ENCODE assay signal across 8 mouse cellular contexts in the genomic region with DNA sequence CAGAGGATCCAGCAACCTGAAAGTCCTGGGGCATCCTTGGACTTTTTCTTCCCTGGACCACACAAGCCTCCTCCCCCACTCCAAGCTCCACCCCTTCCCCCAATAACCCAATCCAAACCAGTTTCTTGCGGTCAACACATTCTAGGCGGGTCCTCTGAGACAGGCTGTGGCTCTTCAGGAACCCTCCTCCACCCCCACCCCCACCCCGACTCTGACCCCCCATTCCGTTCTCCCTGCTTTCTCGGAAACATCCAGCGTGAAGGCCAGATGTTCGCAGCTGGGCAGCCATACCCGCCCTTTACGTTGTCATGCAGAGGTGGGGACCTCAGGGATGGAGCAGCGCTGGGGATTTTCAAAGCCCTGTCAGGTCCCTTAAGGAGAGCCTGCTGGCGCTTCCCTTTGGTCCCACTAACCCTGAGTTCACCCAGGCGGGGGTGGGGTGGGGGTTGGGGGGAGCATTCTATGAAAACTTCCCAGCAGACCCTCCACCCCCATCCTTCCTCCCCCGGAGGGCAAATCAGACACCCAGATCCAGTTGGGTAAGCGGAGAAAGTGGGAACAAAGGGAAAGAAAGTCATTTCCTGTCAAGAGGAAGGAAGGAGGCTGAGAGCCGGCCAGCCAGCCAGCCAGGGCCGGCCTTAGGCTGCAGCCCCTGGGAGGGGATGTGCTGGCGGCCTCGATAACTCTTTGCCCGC. TPM values are rescaled to one million over a fixed set of nuclear protein-coding genes. Genes with fewer than 3 reads are reported as not detected.
DNase-seq lines count a peak whose midpoint lies in the region; ATAC-seq lines count a peak whose summit lies in the region.

No protein-coding gene starts in this region.

- H3K9ac ChIP-seq in forebrain, embryonic 12.5 days: peak overlapping the region; percentile 60; the same call in 1 of the 2 replicates
- H3K9ac ChIP-seq in hindbrain, embryonic 16.5 days (ENCODE audit: low read depth, low read length): peak overlapping the region; percentile 81
- H3K9ac ChIP-seq in lung, embryonic 15.5 days: peak overlapping the region; percentile 79
- H3K9ac ChIP-seq in stomach, embryonic 16.5 days (ENCODE audit: low read length): peak overlapping the region; percentile 90

- no peak for ATAC-seq in forebrain, embryonic 12.5 days (ENCODE audit: low FRiP score)
- no peak for ATAC-seq in hindbrain, embryonic 16.5 days
- peak; percentile 69 for ATAC-seq in lung, embryonic 15.5 days (ENCODE audit: borderline replicate concordance, extremely low read depth, low FRiP score, low TSS enrichment)
- peak; percentile 74 for ATAC-seq in stomach, embryonic 16.5 days (ENCODE audit: insufficient read depth, low FRiP score)
- no peak for ATAC-seq in cerebellum, adult (ENCODE audit: insufficient number of reproducible peaks, low FRiP score, low TSS enrichment)
- no peak for ATAC-seq in erythroblast, adult 5-6 weeks (replicated peaks; ENCODE audit: low FRiP score, poor library complexity, severe bottlenecking)

- H3K27ac ChIP-seq in forebrain, embryonic 12.5 days: peak overlapping the region; percentile 13; the same call in 1 of the 2 replicates
- no peak overlapping the region for H3K27ac ChIP-seq in hindbrain, embryonic 16.5 days (ENCODE audit: low read depth, low read length)
- H3K27ac ChIP-seq in lung, embryonic 15.5 days: peak overlapping the region; percentile 90
- H3K27ac ChIP-seq in stomach, embryonic 16.5 days (ENCODE audit: low read length): peak overlapping the region; percentile 92

- no peaks in the 10 kb centered on the region for H3K36me3 ChIP-seq in forebrain, embryonic 12.5 days (replicated peaks)
- H3K36me3 ChIP-seq in hindbrain, embryonic 16.5 days (ENCODE audit: control insufficient read depth, insufficient read depth, low read length): no peaks in the 10 kb centered on the region
- peaks cover 17% of the 10 kb centered on the region for H3K36me3 ChIP-seq in lung, embryonic 15.5 days
- 0 out of 2 replicates have a peak, but pooled peaks cover 1% of the 10 kb centered on the region for H3K36me3 ChIP-seq in stomach, embryonic 16.5 days (ENCODE audit: control insufficient read depth, insufficient read depth, low read length)

- H3K4me2 ChIP-seq in forebrain, embryonic 12.5 days: peak overlapping the region; percentile 81
- H3K4me2 ChIP-seq in hindbrain, embryonic 16.5 days (ENCODE audit: low read length): peak overlapping the region; percentile 94
- H3K4me2 ChIP-seq in lung, embryonic 15.5 days: peak overlapping the region; percentile 93
- peak overlapping the region; percentile 89 for H3K4me2 ChIP-seq in stomach, embryonic 16.5 days (ENCODE audit: low read depth, low read length)

- peak overlapping the region; percentile 51 for H3K4me3 ChIP-seq in forebrain, embryonic 12.5 days (replicated peaks)
- peak overlapping the region; percentile 66 for H3K4me3 ChIP-seq in hindbrain, embryonic 16.5 days (ENCODE audit: low read length)
- peak overlapping the region; percentile 73 for H3K4me3 ChIP-seq in lung, embryonic 15.5 days
- peak overlapping the region; percentile 72 for H3K4me3 ChIP-seq in stomach, embryonic 16.5 days (replicated peaks; ENCODE audit: low read length)

- H3K4me1 ChIP-seq in forebrain, embryonic 12.5 days: peaks cover 23% of the 10 kb centered on the region
- peaks cover 18% of the 10 kb centered on the region for H3K4me1 ChIP-seq in hindbrain, embryonic 16.5 days (ENCODE audit: control insufficient read depth, insufficient read depth, low read depth, low read length)
- H3K4me1 ChIP-seq in lung, embryonic 15.5 days: peaks cover 43% of the 10 kb centered on the region
- peaks cover 24% of the 10 kb centered on the region for H3K4me1 ChIP-seq in stomach, embryonic 16.5 days (ENCODE audit: control insufficient read depth, insufficient read depth, low read length)

- peak; percentile 61 for DNase-seq in Muller cell, postnatal 12 days (ENCODE audit: inconsistent ontology term)
- no peak for DNase-seq in adrenal gland, postnatal 10 days

- H3K9me3 ChIP-seq in forebrain, embryonic 12.5 days: no peaks in the 10 kb centered on the region
- no peaks in the 10 kb centered on the region for H3K9me3 ChIP-seq in hindbrain, embryonic 16.5 days (ENCODE audit: control insufficient read depth, low read length)
- H3K9me3 ChIP-seq in lung, embryonic 15.5 days: no peaks in the 10 kb centered on the region
- no peaks in the 10 kb centered on the region for H3K9me3 ChIP-seq in stomach, embryonic 16.5 days (replicated peaks; ENCODE audit: control insufficient read depth, low read length)

- H3K27me3 ChIP-seq in forebrain, embryonic 12.5 days: peaks cover 49% of the 10 kb centered on the region
- no peaks in the 10 kb centered on the region; the same call in 1 of the 2 replicates for H3K27me3 ChIP-seq in hindbrain, embryonic 16.5 days (replicated peaks; ENCODE audit: control insufficient read depth, insufficient read depth, low read length)
- no peaks in the 10 kb centered on the region for H3K27me3 ChIP-seq in lung, embryonic 15.5 days
- H3K27me3 ChIP-seq in stomach, embryonic 16.5 days (ENCODE audit: control insufficient read depth, insufficient read depth, low read length): no peaks in the 10 kb centered on the region

- 1% methylated on average over 19 of the region's 19 CpGs for WGBS in forebrain, embryonic 12.5 days
- 1% methylated on average over 19 of the region's 19 CpGs for whole genome bisulfite sequencing in hindbrain, embryonic 16.5 days
- 0% methylated on average over 19 of the region's 19 CpGs for WGBS in lung, embryonic 15.5 days
- WGBS in stomach, embryonic 16.5 days: 2% methylated on average over 19 of the region's 19 CpGs

RNA-seq across cellular contexts. Expression of a gene that starts 7.5 kb away (rescaled TPM):
- polyA plus RNA-seq in forebrain, embryonic 12.5 days (2016; fragmentation: Nextera tagmentation; extraction: Ambion mirVana): 17.3 and 19.8 TPM in 2 replicates
- polyA plus RNA-seq in hindbrain, embryonic 16.5 days (2015; fragmentation: Nextera tagmentation; extraction: Ambion mirVana): 42.9 and 51.5 TPM in 2 replicates
- polyA plus RNA-seq in lung, embryonic 15.5 days (2015; fragmentation: Nextera tagmentation; extraction: Ambion mirVana): 73.5 TPM in 2 replicates
- polyA plus RNA-seq in stomach, embryonic 16.5 days (2015; fragmentation: Nextera tagmentation; extraction: Ambion mirVana): 77.2 and 85.0 TPM in 2 replicates
- total RNA-seq in adrenal gland, postnatal 10 days (2021): 10 to 100 TPM; 14.8 to 21.6 TPM
- 0.63 TPM in 1 of 2 replicates, not detected in the other for total RNA-seq in erythroblast, adult 5-6 weeks (2015; ENCODE audit: low replicate concordance)
- total RNA-seq in erythroblast, adult 5-6 weeks (2017; ENCODE audit: low replicate concordance): 0.56 and 1.1 TPM in 2 replicates

RNA-seq across cellular contexts. Expression of a gene that starts 20.1 kb away (rescaled TPM):
- 0.09 and 0.33 TPM in 2 replicates for polyA plus RNA-seq in forebrain, embryonic 12.5 days (2016; fragmentation: Nextera tagmentation; extraction: Ambion mirVana)
- 0.34 and 0.45 TPM in 2 replicates for polyA plus RNA-seq in hindbrain, embryonic 16.5 days (2015; fragmentation: Nextera tagmentation; extraction: Ambion mirVana)
- 0.49 and 0.58 TPM in 2 replicates for polyA plus RNA-seq in lung, embryonic 15.5 days (2015; fragmentation: Nextera tagmentation; extraction: Ambion mirVana)
- 2.7 and 3.8 TPM in 2 replicates for polyA plus RNA-seq in stomach, embryonic 16.5 days (2015; fragmentation: Nextera tagmentation; extraction: Ambion mirVana)
- 1 to 10 TPM; 7.9 to 9.5 TPM for total RNA-seq in adrenal gland, postnatal 10 days (2021)
- not detected in 2 replicates for total RNA-seq in erythroblast, adult 5-6 weeks (2015; ENCODE audit: low replicate concordance)
- total RNA-seq in erythroblast, adult 5-6 weeks (2017; ENCODE audit: low replicate concordance): 0.34 TPM in 1 of 2 replicates, not detected in the other

RNA-seq across cellular contexts. Expression of a gene that starts 25.3 kb away (rescaled TPM):
- polyA plus RNA-seq in forebrain, embryonic 12.5 days (2016; fragmentation: Nextera tagmentation; extraction: Ambion mirVana): not detected in 2 replicates
- 0.54 and 0.81 TPM in 2 replicates for polyA plus RNA-seq in hindbrain, embryonic 16.5 days (2015; fragmentation: Nextera tagmentation; extraction: Ambion mirVana)
- 0.05 and 0.09 TPM in 2 replicates for polyA plus RNA-seq in lung, embryonic 15.5 days (2015; fragmentation: Nextera tagmentation; extraction: Ambion mirVana)
- 0.62 and 1.6 TPM in 2 replicates for polyA plus RNA-seq in stomach, embryonic 16.5 days (2015; fragmentation: Nextera tagmentation; extraction: Ambion mirVana)
- total RNA-seq in adrenal gland, postnatal 10 days (2021): 10 to 100 TPM; 36.1 to 39.2 TPM
- total RNA-seq in erythroblast, adult 5-6 weeks (2015; ENCODE audit: low replicate concordance): not detected in 2 replicates
- total RNA-seq in erythroblast, adult 5-6 weeks (2017; ENCODE audit: low replicate concordance): not detected in 2 replicates

RNA-seq across cellular contexts. Expression of a gene that starts 59.9 kb away (rescaled TPM):
- 20.3 and 20.9 TPM in 2 replicates for polyA plus RNA-seq in forebrain, embryonic 12.5 days (2016; fragmentation: Nextera tagmentation; extraction: Ambion mirVana)
- 10.1 and 11.8 TPM in 2 replicates for polyA plus RNA-seq in hindbrain, embryonic 16.5 days (2015; fragmentation: Nextera tagmentation; extraction: Ambion mirVana)
- 9.1 and 10.3 TPM in 2 replicates for polyA plus RNA-seq in lung, embryonic 15.5 days (2015; fragmentation: Nextera tagmentation; extraction: Ambion mirVana)
- 6.2 and 7.2 TPM in 2 replicates for polyA plus RNA-seq in stomach, embryonic 16.5 days (2015; fragmentation: Nextera tagmentation; extraction: Ambion mirVana)
- total RNA-seq in adrenal gland, postnatal 10 days (2021): 10 to 100 TPM; 36.6 to 55.2 TPM
- total RNA-seq in erythroblast, adult 5-6 weeks (2015; ENCODE audit: low replicate concordance): 38.0 and 60.7 TPM in 2 replicates
- 35.6 and 63.0 TPM in 2 replicates for total RNA-seq in erythroblast, adult 5-6 weeks (2017; ENCODE audit: low replicate concordance)

Comparison
In these comparisons a context has a peak if more than half of its experiments do, and no peak if none do; other contexts are left out.
1. ATAC-seq: peak in lung, embryonic 15.5 days (single experiment) and stomach, embryonic 16.5 days (single experiment); none in forebrain, embryonic 12.5 days (single experiment), hindbrain, embryonic 16.5 days (single experiment), cerebellum, adult (single experiment) and erythroblast, adult 5-6 weeks (single experiment).
2. Peak in every context shown above with its lines, with median percentiles within 50 percentile points of each other: H3K4me2 ChIP-seq, H3K4me3 ChIP-seq and H3K9ac ChIP-seq.